Mouse (Mus musculus): ENCODE measurements around the gene Car11.

DNA sequence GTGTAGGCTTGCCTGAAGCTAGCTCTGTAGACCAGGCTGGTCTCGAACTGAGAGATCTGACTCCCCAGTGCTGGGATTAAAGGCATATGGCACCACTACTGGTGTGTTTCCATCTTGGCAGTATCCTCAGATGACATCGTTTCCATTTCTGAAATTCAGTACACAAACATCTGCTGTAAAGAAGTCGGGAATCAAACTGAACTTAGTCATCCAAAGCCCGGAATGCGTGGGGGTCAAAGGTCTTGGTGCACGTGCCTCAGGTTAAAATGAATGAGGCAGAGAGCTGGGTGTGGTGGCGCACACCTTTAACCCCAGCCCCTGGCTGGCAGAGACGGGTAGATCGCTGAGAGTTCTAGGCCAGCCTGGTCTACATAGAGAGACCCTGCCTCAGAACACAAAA lies 50.5 kb downstream of the Car11 start:
- TF ChIP-seq POLR2A (IDR thresholded peaks at IDR 0.05; ENCODE audit: insufficient read depth, low read depth, low read length) (no peak), CTCF (IDR thresholded peaks at IDR 0.05; ENCODE audit: insufficient read depth, low read depth, low read length) (no peak)
